ENCODE assay signal across 8 mouse cellular contexts in the genomic region with DNA sequence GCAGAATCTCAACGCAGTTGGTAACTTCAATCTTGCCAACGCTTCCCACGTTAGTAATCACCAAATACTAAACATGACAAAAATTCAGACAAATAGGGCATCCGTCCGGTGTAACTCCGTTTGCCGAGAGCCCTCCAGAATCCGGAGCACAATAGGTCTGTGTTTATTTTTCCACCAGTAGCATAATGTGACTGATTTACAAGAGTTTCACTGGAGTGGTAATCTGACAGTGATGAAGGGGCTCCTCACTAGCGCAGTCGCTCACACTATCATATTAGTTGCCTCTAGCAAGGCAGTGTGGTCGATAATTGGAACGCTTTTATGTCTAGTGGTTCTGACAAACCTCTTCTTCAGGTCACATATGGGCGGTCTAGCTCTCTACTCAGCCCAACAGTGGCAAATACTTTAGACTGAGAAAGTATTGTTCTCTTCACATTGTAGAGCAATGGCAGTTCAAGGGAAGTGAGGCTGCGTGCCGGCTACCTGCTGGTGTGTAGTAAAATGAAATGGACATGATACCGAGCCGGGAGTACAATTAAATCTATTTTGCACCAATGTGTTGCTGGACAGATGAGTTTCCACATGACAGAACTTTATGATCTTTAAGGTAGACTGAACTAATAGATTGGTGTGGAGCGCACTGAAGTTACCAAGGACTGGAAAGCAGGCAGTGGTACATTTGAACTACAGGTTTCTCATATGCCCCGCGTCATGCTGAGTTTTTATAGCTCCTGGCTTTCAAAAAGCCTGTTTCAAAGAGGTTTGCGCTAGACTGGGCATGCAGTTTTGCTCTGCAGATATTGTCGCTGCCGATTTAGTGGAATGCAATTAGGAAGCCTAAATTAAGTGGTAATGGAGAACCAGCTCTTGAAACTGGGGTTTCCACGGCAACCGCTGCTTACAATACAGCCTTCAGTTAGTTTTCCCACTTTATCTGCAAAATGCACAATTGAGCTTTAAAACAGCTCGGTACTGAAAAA.
DNase-seq lines count a peak whose midpoint lies in the region; ATAC-seq lines count a peak whose summit lies in the region.

No protein-coding gene starts in this region.

- no peak overlapping the region for H3K4me3 ChIP-seq in embryonic facial prominence, embryonic 14.5 days (ENCODE audit: low read depth, low read length)
- peak overlapping the region; percentile 19 for H3K4me3 ChIP-seq in kidney, embryonic 15.5 days (replicated peaks)
- 0 out of 2 replicates have a peak overlapping the region, but pooled peaks have one; percentile 2 for H3K4me3 ChIP-seq in limb, embryonic 10.5 days

- no peak overlapping the region for H3K27ac ChIP-seq in embryonic facial prominence, embryonic 14.5 days (replicated peaks; ENCODE audit: low read depth, low read length)
- H3K27ac ChIP-seq in kidney, embryonic 15.5 days, result peak overlapping the region; percentile 71
- peak overlapping the region; percentile 76 for H3K27ac ChIP-seq in limb, embryonic 10.5 days

- WGBS in embryonic facial prominence, embryonic 14.5 days, result 65% methylated on average over 26 of the region's 26 CpGs
- WGBS in kidney, embryonic 15.5 days, result 33% methylated on average over 26 of the region's 26 CpGs
- WGBS in limb, embryonic 10.5 days, result 58% methylated on average over 26 of the region's 26 CpGs

- no peaks in the 10 kb centered on the region for H3K9me3 ChIP-seq in embryonic facial prominence, embryonic 14.5 days (ENCODE audit: control insufficient read depth, low read length)
- H3K9me3 ChIP-seq in kidney, embryonic 15.5 days (replicated peaks), result no peaks in the 10 kb centered on the region
- no peaks in the 10 kb centered on the region for H3K9me3 ChIP-seq in limb, embryonic 10.5 days (replicated peaks)

- DNase-seq in brain, embryonic 18.5 days (ENCODE audit: low read depth, low spot score), result peak; percentile 76
- peak; percentile 61 for DNase-seq in embryonic facial prominence, embryonic 14.5 days (ENCODE audit: low spot score)
- DNase-seq in limb, embryonic 10.5 days (ENCODE audit: low spot score), result peak; percentile 56
- peak; percentile 18 to 41 for DNase-seq in right cerebral cortex, postnatal 36 days (ENCODE audit: low spot score in 2 of 2)
- DNase-seq in adrenal gland, postnatal 14 days, result no peak
- no peak for DNase-seq in heart, adult 8-10 months (ENCODE audit: low spot score)
- DNase-seq in natural killer cell, adult 2 months (ENCODE audit: low spot score in 2 of 2), result no peak

- H3K9ac ChIP-seq in embryonic facial prominence, embryonic 14.5 days (ENCODE audit: low read depth, low read length), result no peak overlapping the region
- H3K9ac ChIP-seq in kidney, embryonic 15.5 days, result no peak overlapping the region

- H3K4me1 ChIP-seq in embryonic facial prominence, embryonic 14.5 days (ENCODE audit: control insufficient read depth, insufficient read depth, low read length), result 0 out of 2 replicates have a peak, but pooled peaks cover 4% of the 10 kb centered on the region
- H3K4me1 ChIP-seq in kidney, embryonic 15.5 days, result peaks cover 28% of the 10 kb centered on the region
- H3K4me1 ChIP-seq in limb, embryonic 10.5 days, result peaks cover 49% of the 10 kb centered on the region

- no peak; the same call in 1 of the 2 replicates for ATAC-seq in embryonic facial prominence, embryonic 14.5 days (ENCODE audit: low read depth)
- ATAC-seq in kidney, embryonic 15.5 days (replicated peaks; ENCODE audit: low FRiP score), result peak; percentile 55; the same call in 1 of the 2 replicates

- H3K36me3 ChIP-seq in embryonic facial prominence, embryonic 14.5 days (ENCODE audit: control insufficient read depth, insufficient read depth, low read length), result no peaks in the 10 kb centered on the region
- H3K36me3 ChIP-seq in kidney, embryonic 15.5 days, result no peaks in the 10 kb centered on the region
- H3K36me3 ChIP-seq in limb, embryonic 10.5 days, result no peaks in the 10 kb centered on the region

- no peaks in the 10 kb centered on the region for H3K27me3 ChIP-seq in embryonic facial prominence, embryonic 14.5 days (replicated peaks; ENCODE audit: control insufficient read depth, insufficient read depth, low read length)
- no peaks in the 10 kb centered on the region for H3K27me3 ChIP-seq in kidney, embryonic 15.5 days
- H3K27me3 ChIP-seq in limb, embryonic 10.5 days (ENCODE audit: low read depth, poor library complexity, severe bottlenecking), result no peaks in the 10 kb centered on the region

- 0 out of 2 replicates have a peak overlapping the region, but pooled peaks have one; percentile 22 for H3K4me2 ChIP-seq in embryonic facial prominence, embryonic 14.5 days (ENCODE audit: low read depth, low read length)
- peak overlapping the region; percentile 44 for H3K4me2 ChIP-seq in kidney, embryonic 15.5 days

Comparison
In these comparisons a context has a peak if more than half of its experiments do, and no peak if none do; other contexts are left out.
1. DNase-seq: peak in brain, embryonic 18.5 days (single experiment), embryonic facial prominence, embryonic 14.5 days (single experiment), limb, embryonic 10.5 days (single experiment) and right cerebral cortex, postnatal 36 days (2 of 2); none in adrenal gland, postnatal 14 days (single experiment), heart, adult 8-10 months (single experiment) and natural killer cell, adult 2 months (0 of 2).